Mouse (Mus musculus) spleen, adult 2 months (tissue): Measurements from ENCODE around the gene Fzd7. TPM values are rescaled to one million over a fixed set of nuclear protein-coding genes. Genes with fewer than 3 reads are reported as not detected.

ENCODE experiments used
- DNase-seq, 2 experiments: peaks; one replicate each; pipeline versions ENCODE4 v3.0.0 to v3.0.0-alpha.2; 2012 to 2021; ENCODE audit warnings: low spot score in 2 of 2, low read depth in 1 of 2
- H3K27ac ChIP-seq: fragments of 200-500 bp; 2 replicates; pipeline ENCODE4 v1.5.1; 2012; ENCODE audit warnings: low read length, inconsistent platforms; ENCODE audit not compliant: insufficient read depth
- H3K27me3 ChIP-seq: fragments of 200-500 bp; 2 replicates; pipeline ENCODE4 v1.6.1; 2012; ENCODE audit warnings: mild to moderate bottlenecking, moderate library complexity, low read length, inconsistent platforms; ENCODE audit not compliant: control insufficient read depth, insufficient read depth
- H3K36me3 ChIP-seq: fragments of 200-500 bp; 2 replicates; pipeline ENCODE4 v1.6.1; 2012; ENCODE audit warnings: mild to moderate bottlenecking, low read length, inconsistent platforms; ENCODE audit not compliant: control insufficient read depth, insufficient read depth
- H3K4me1 ChIP-seq: fragments of 200-500 bp; 2 replicates; pipeline ENCODE4 v1.6.1; 2011; ENCODE audit warnings: inconsistent platforms; ENCODE audit not compliant: control insufficient read depth, insufficient read depth, insufficient read length
- H3K4me3 ChIP-seq: fragments of 200-500 bp; 2 replicates; pipeline ENCODE4 v1.5.1; 2011; ENCODE audit warnings: mild to moderate bottlenecking, inconsistent platforms; ENCODE audit not compliant: insufficient read depth, insufficient read length; ENCODE audit errors: extremely low read depth
- CTCF ChIP-seq: fragments of 200-500 bp; IDR thresholded peaks from 2 replicates; pipeline ENCODE4 v1.5.1; 2011; ENCODE audit warnings: mild to moderate bottlenecking, inconsistent platforms; ENCODE audit not compliant: insufficient read depth, insufficient read length, insufficient replicate concordance; ENCODE audit errors: extremely low read depth
- POLR2A ChIP-seq: fragments of 200-500 bp; IDR thresholded peaks from 2 replicates; pipeline ENCODE4 v1.6.1; 2011; ENCODE audit warnings: low read depth, low read length, inconsistent platforms
- WGBS: fragments of 180-500 bp; shearing (Covaris S2); methylation state at CpG from one replicate; pipeline ENCODE4 v1.1.7; 2018; 5-methylcytosine and 5-hydroxymethylcytosine counted together
- polyA plus RNA-seq: library from polyadenylated mRNA; depleted of rRNA; stranded (reverse); fragments of >200 nt; gene quantifications from 2 replicates; pipeline ENCODE4 v1.2.3, GENCODE M21; 2012

Fzd7 gene
- polyA plus RNA-seq, 1 experiment, result 4.5 TPM

GRCm38 (mm10) chr1:59497741-59498613 is 15.8 kb downstream of the Fzd7 start:
- WGBS, result 90% methylated on average over 6 of the region's 6 CpGs
- Histone ChIP-seq H3K27me3 (no peaks in the 10 kb centered on the region), H3K27ac (no peak overlapping the region), H3K36me3 (no peaks in the 10 kb centered on the region), H3K4me3 (no peak overlapping the region), H3K4me1 (no peaks in the 10 kb centered on the region)
- no peak for TF ChIP-seq POLR2A
- TF ChIP-seq CTCF, result no peak
- no peak for DNase-seq

GRCm38 (mm10) chr1:59499327-59499726 is 17.1 kb downstream of the Fzd7 start:
- Histone ChIP-seq H3K36me3 (no peaks in the 10 kb centered on the region), H3K27me3 (no peaks in the 10 kb centered on the region), H3K4me3 (no peak overlapping the region), H3K27ac (no peak overlapping the region), H3K4me1 (no peaks in the 10 kb centered on the region)
- 79% methylated on average over 3 of the region's 3 CpGs for WGBS
- no peak for TF ChIP-seq POLR2A
- TF ChIP-seq CTCF, result no peak
- no peak for DNase-seq

GRCm38 (mm10) chr1:59502355-59502754 is 20.1 kb downstream of the Fzd7 start:
- Histone ChIP-seq H3K4me1 (no peaks in the 10 kb centered on the region), H3K27me3 (no peaks in the 10 kb centered on the region), H3K36me3 (no peaks in the 10 kb centered on the region), H3K4me3 (no peak overlapping the region), H3K27ac (no peak overlapping the region)
- WGBS, result 92% methylated on average over 2 of the region's 2 CpGs
- DNase-seq, result no peak
- TF ChIP-seq CTCF (no peak), POLR2A (no peak)

GRCm38 (mm10) chr1:59503659-59504301 is 21.6 kb downstream of the Fzd7 start:
- WGBS, result 83% methylated on average over 7 of the region's 7 CpGs
- no peak for TF ChIP-seq POLR2A
- TF ChIP-seq CTCF, result no peak
- Histone ChIP-seq H3K4me3 (no peak overlapping the region), H3K4me1 (no peaks in the 10 kb centered on the region), H3K36me3 (no peaks in the 10 kb centered on the region), H3K27me3 (no peaks in the 10 kb centered on the region), H3K27ac (no peak overlapping the region)
- DNase-seq, result no peak

GRCm38 (mm10) chr1:59504302-59504700 is 22.1 kb downstream of the Fzd7 start:
- no peak for TF ChIP-seq CTCF
- TF ChIP-seq POLR2A, result no peak
- Histone ChIP-seq H3K4me1 (no peaks in the 10 kb centered on the region), H3K36me3 (no peaks in the 10 kb centered on the region), H3K27ac (no peak overlapping the region), H3K4me3 (no peak overlapping the region), H3K27me3 (no peaks in the 10 kb centered on the region)
- DNase-seq, result no peak
- 89% methylated on average over 2 of the region's 2 CpGs for WGBS

- WGBS, result 72% methylated on average over 17 of the region's 17 CpGs
- Histone ChIP-seq H3K36me3 (no peaks in the 10 kb centered on the region), H3K27me3 (no peaks in the 10 kb centered on the region), H3K4me1 (no peaks in the 10 kb centered on the region), H3K27ac (no peak overlapping the region), H3K4me3 (no peak overlapping the region)
- TF ChIP-seq CTCF (no peak), POLR2A (no peak)
- DNase-seq, result no peak
Measured at GRCm38 (mm10) chr1:59508463-59509139, 26.4 kb downstream of the Fzd7 start.
